Mouse (Mus musculus) brain, adult 2 months (tissue): ENCODE results near the gene Eif3g.

Experiments used
- DNase-seq: peaks from one replicate; pipeline ENCODE4 v3.0.0; 2011; ENCODE audit warnings: low read depth, low spot score

Eif3g gene

DNA sequence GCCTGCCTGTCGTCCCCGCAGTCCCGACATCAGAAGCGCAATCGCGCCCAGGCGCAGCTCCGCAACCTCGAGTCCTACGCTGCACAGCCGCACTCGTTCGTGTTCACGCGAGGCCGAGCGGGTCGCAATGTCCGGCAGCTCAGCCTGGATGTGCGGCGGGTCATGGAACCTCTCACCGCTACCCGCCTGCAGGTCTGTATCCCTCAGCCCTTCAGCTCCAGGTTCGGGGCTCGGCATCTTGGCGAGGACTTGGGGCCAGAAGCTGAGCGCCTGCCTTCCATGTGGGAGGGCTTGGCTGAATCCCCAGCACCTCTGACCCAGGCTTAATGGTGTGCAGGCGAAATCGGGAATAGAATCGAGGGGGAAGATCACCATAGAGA is 10.0 kb downstream of the Eif3g start:
- no peak for DNase-seq

DNA sequence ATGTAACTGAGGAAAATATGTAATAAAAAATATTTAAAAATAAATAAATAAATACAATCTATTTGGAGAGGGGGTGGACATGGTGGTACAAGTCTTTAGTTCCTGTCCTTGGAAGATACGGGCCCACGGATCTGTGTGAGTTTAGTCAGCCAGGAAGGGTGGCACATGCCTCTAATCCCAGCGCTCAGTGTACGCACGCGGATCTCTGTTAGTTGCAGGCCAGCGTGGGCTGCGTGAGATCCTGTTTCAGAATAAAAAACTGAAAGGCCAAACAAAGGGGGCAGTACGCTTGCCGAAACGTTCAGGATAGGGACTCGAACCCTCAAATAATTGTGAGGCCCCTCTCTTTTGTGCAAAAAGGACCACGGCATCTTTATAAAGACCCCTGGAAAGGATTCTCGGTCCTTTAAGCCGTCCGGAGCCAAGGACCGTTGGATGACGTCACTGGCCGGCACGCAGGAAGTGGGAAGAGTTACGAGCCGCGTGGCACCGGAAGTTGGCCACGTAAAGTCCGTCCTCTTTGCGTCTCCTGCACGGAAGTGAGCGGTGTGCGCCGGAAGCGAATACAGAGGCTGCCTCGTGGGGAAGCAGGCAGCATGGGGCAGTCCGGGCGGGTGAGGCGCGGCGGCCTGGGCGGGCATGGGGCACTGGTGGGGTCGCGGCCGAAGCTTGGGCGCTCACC is 10.6 kb downstream of the Eif3g start, which contains the start of gene Ppan:
Gene Ppan (plus strand): TSS at position 472 of the 682 bp plus-strand sequence.
- peak; percentile 99 for DNase-seq

DNA sequence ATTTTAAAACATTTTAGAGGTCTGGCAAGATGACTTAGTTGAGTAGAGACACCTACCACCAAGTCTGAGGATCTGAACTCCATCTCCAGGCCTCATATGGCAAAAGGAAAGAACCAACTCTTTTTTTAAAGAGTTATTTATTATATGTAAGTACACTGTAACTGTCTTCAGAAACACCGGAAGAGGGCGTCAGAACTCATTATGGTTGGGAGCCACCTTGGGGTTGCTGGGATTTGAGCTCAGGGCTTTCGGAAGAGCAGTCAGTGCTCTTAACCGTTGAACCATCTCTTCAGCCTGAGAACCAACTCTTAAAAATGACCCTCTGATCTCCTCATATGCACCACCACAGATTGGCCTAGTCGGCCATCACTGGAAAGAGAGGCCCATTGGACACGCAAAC is 11.2 kb downstream of the Eif3g start:
- DNase-seq = no peak

DNA sequence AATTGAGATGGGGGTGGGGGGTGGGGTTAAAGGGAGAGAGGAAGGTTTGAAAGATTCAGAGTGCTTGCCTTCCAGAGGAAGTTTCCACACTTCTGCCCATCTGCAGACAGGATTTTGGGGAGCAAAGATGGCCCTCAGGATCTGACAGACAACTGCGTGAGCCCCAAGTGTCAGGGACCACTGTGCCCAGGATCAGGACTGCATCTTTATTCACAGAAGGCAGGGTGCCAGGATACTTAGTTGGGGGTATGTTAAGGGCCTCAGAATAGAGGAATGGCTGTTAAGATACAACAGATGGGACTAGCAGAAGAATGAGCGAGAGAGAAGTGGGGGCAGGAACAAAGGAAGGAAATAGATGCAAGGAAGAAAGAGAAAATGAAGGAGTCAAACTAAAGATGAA is 11.9 kb downstream of the Eif3g start:
- no peak for DNase-seq

DNA sequence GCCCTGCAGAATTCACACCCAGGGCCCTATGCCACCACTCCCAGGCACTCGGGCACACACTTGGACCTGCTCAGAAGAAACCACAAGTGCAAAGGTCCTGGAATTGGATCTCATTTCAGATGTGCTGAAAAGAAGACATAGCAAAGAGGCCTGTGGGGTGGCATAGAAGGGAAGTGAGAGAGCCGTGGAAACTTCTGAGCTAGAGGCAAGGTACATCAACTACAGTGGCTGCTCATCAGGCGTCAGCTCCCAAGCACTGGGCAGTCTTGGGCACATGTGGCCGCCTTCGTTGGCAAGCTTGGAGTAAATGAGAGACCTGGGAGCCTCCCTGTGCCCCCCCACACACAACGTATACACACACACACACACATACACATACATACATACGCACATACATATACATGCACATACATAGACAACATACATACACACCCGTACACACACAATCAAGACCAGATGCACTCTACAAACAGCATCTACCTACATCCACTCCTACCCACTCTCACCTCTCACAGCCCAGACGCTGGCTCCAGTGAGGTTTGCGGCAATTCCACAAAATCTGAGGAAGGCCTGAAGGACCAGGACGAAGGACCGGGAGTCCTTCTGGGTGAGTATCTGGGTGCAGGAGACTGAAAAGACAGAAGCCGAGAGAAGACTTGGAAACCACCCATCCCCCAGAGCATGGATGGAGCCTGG is 19.2 kb downstream of the Eif3g start, which contains the start of gene Angptl6:
Gene Angptl6 (minus strand): TSS at position 631 of the 696 bp plus-strand sequence.
- no peak for DNase-seq

DNA sequence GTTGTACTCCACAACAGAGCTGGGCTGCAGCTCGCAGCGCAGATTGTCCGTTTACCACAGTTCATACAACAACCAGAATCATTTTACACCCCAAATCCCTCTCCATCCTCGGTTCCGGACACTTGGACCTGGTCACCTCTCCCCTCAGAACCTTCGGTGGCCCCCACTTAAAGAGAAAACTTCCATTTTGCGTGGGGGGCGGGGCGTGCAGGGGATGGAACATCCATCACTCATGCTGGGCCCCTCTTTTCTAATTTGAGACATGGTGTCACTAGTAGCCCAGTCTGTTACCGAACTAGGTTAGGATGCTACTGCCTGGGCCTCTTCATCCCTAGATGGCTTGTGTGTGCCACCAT is 19.7 kb downstream of the Eif3g start:
- DNase-seq = no peak

DNA sequence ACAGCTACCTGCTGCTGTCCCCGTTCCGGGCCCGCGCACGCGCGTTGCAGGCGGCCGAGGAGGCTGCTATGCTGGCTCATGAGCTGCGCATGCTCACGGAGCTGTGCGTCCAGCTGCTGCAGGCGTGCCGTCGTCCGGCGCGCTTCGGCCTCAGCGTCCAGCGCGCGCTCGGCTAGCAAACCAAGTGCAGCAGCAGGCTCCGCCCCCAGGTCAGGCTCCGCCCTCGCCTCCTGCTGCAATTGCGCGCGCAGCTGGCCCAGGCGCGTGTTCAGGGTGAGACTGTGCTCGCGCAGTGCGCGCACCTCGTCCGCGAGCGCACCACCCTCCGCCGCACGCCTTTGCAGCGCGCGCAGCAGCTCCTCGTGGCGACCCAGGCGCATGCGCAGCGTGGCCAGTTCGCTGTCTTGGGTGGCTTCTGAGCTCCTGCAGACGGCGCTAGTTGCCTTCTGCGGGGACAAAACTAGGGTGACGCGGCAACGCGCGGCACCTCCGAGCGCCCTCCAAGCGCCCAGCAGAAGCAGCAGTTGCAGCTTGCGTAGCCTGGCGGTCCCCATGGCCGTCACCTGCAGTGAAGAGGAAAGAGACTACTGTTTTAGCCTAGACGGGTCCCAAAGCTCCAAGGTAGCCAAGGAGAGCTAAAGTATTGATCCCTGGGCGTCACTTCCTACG is 20.2 kb downstream of the Eif3g start:
- DNase-seq = peak; percentile 100

DNA sequence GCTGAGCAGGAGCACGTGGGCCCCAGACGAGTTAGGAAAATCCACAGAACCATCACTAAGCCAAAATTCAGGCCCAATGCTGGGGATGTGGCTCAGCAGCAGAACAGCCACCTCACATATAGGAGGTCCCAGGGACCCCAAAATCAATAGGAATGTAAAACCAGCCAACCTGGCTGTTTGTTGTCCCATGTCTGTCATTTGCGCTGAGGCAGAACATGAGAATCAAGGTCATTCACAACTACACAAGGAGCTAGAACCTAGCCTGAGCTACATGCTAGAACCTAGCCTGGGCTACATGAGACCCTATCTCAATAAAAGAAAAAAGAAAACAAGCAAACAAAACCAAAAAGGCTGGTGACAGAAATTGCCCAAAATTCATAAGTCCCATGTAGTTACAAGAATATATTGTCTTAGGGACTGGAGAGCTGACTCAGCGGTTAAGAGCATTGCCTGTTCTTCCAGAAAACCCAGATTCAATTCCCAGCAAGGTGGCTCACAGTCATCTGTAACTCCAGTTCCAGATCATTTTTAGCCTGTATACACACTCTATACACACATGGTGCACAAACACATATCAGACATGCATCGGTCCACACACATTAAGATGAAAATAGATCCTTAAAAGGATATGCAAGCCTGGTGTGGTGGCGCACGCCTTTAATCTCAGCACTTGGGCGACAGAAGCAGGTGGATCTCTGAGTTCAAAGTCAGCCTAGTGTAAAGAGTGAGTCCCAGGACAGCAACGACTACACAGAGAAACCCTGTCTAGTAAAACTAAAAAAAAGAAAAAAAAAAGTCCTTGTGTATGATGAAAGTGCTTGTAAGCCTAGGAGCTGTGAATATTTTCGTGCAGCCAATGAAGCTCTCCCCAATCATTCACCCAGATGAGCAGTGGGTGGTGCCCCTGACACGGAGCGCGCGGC is 21.0 kb downstream of the Eif3g start:
- no peak for DNase-seq

DNA sequence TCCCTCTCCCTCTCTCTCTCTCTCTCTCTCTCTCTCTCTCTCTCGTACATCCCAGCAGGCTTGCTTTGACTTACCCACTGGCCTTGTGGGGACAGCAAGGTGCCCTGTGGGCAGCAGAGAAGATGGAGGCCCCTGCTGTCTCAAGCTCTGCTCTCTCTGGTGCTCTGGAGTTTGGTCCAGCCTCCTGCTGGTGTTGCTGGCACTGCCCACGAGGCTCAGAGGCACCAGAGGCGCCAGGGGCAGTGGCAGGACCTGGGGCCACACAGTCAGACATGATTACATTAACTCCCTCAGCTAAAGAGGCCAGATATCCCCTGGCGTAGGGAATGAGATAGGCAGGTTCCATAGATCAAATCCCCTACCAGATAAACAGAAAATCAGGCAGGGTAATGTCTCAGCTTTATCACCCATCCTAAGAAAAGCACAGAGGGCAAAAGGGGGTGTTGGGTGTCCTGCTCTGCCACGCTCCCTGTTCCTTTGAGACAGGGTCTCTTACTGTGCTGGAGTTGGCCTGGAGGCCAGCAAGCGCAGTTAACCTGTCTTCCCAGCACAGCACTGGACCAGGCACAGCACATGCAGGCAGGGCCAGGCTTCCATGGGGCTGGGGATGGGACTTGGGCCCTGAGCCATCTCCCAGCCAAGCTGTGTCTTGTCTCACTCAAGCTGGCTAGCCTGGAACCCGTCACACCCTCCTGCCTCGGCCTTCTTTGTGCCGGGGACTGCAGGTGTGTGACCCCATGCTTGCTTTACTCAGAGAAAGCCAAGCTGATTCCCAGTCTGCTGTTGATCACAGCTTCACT is 21.9 kb downstream of the Eif3g start:
- no peak for DNase-seq

DNA sequence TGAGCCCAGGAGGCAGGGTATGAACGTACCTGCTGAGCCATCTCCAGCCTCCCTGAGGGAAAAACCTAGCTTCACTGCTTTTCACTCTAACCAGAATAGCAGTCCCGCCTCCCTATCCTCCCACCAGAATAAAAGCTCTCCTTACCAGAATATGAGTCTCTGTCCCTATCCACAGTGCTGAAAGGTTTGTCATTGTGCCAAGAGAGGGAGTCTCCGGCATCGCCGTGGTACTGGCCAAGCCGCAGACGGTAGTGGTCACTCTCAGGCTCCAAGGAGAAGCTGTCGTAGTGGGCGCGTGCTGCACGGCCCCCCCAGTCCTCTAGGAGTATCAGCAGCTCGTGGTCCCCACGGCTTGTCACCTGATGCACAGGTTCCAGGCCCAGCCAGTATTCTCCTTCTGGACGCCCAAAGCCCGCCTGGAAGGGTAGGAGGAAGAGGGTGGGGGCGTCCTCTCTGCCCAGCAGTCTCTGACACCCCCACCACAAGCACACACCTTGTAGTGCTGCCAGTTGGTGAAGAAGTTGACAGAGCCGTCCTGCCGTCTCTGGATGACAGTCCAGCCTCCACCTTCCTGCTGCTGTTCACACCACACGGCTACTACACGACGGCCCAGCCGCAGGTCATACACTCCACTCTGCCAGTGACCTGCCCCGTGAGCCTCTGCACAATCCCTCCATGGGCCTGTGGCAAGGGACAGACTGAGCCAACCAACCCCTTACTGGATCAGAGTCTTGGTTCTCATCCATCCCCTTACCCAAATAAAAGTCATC is 23.2 kb downstream of the Eif3g start:
- peak; percentile 70 for DNase-seq

DNA sequence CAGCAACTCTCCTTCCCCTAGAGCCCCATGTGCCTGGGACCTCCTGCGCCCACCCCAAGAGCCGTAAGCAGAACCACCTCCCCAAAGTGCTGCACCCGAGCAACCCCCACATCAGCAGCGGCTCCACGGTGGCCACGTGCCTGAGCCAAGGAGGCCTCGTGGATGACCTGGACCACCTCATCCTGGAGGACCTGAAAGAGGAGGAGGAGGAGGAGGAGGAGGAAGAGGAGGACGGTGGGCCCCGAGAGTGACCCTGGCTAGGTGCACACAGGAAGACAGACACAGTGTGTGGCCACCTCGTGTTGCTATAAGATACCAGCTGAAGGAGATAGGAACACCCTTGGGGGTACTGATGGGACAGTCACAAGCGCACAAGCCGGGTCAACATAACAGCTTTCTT is 24.9 kb downstream of the Eif3g start:
- no peak for DNase-seq

DNA sequence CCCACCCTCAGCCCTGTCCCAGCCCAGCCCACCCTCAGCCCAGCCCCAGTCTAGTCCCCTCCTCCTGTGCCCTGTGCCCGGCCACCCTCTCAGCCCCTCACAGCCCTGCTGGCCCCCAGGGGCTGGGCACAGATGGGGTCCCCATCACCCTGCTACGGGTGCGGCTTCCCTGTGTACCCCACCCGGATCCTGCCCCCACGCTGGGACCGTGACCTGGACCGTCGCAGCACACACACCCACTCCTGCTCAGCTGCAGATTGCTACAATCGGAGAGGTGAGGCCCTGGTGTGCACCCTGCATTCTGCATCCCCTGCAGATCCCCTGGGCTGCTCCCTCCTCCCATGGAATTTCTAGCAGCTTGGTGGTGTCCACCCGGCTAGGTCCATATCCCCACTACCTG is 25.4 kb downstream of the Eif3g start:
- no peak for DNase-seq

DNA sequence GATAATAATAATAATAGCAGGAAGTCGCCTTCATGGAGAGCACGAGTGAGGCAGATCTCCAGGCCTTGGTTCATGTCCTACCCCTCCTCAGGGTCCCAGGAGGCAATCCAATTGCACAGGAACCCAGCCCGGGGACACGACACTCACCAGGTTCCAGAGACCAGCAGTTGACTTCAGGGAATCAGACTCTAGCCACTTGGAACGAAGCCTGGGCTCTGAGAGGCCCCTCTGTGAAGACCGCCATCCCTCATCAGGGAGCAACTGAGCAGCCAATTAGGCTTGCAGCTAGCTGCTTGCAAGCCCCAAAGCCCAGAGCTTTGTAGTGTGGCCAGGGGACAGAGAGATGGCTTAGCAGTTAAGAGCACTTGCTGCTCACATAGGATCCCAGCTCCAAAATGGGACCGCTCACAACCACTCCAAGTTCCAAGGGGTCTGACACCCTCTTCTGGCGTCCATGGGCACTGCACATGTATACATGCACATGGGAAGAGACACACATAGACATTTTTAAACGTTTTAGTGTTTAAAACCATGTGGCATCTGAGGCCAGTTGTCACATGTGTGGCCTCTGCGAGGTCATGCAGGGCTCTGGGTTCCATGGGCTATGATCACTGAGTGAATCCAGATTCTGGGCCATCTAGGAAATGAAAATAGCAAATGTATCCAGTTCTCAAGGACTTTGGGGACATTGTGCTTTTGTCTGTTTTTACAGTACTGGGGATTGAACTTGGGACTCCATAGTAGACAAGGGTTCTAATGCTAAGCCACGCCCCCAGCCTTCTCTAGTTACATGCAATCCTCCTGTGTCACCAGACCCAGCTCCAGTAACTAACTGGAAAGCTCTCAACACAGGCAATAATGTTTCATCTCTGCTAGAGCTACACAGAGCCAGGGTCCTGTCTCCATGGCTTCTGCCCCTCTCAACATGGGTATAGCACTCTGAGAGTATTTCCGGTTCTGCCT is 27.9 kb downstream of the Eif3g start:
- DNase-seq = no peak

DNA sequence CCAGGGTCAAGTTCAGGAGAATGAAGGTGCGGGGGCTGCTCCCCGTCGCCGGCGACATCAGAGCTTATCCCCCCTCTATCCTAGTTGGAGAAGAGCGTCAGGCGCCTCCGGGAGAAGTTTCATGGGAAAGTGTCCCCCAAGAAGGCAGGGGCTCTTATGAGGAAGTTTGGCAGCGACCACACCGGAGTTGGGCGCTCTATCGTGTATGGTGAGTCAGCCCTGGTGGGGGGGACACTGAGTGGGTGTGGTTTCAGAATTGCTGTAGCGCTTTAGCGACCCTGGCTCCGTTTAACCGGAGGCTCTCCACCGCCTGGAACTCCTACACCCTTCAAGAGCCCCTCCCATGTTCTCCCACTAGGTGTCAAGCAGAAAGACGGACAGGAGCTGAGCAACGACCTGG is 29.2 kb downstream of the Eif3g start:
- peak; percentile 50 for DNase-seq

DNA sequence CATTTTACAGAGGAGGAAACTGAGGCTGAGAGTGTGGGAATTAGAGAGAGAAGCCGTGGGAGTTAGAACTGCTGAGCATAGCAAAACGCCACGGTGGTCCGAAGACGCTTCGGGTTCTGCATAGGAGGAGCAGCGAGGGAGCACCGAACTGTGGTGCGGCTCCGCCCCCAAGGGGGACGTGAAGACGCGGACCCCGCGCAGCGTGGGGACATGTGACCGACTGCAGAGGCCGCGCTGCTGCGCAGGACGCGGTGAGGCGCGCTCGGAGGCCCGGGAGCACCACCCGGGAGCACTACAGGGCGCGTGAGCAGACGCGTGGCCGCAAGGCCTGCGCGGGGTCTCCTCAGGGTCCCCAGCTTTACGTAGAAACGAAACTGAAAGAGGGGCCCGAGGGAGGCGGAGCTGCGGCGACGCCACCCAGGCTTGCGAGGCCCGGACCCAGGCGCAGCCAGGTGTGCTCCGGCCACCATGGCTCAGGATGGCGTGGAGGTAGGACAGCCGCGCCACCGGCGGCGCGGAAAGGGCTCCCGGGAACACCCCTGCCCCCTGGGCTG is 29.9 kb downstream of the Eif3g start, which contains the start of gene A230050P20Rik:
Gene A230050P20Rik (plus strand): TSS at position 195 of the 554 bp plus-strand sequence.
- peak; percentile 94 for DNase-seq

DNA sequence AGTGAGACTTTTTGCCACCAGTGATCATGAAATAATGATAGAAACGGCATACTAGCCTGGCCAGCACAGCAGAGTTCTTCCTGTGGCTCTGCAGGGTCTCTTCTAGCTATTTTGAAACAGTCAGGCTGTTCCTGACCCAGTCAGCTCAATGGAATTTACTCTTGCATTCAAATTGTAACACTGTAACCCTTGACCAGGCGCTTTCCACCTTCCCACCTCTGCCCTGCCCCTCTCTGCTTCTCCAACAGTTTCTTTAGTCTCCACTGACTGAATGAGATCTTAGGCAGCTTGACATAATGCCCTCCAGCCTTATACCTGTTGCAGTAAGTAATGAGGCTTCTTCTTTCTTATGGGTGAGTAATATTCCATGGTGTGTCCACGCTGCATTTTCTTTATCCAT is 31.5 kb downstream of the Eif3g start:
- DNase-seq = no peak

DNA sequence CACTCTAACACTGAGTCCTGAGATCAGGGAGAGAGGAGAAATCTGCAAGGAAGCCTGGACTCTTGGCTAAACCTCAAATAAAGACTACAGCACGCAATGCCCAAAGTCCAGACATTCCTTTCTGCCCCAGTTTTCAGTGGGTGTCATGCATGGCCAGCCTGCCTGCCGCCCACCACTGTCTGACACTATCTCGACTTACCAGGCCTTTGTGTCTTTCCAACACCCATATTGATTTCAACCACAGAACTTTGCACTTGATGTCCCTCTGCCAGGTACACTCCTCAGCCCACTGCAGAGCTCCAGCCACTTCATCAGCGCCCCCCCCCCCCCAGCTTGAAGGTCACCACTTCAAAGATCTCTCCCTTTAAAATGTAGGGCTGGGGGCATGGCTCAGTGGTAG is 36.2 kb downstream of the Eif3g start:
- DNase-seq = no peak

DNA sequence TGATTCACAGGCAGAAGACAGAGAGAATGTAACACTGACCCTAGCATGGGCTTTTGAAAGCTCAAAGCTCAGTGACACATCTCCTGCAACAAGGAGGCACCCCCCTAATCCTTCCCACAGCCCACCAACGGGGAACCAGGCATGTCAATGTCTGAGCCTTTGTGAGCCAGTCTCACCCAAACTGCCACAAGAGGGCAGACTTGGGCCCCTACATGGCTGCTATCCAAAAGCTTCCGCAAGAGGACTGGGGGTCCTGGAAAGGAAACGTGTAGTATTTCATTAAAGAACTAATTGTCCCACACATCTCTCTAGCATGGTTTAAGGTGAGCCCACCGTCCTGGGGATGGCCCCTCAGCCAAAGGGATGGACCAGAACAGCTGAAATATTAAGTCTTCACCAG is 36.6 kb downstream of the Eif3g start:
- DNase-seq = peak; percentile 50

DNA sequence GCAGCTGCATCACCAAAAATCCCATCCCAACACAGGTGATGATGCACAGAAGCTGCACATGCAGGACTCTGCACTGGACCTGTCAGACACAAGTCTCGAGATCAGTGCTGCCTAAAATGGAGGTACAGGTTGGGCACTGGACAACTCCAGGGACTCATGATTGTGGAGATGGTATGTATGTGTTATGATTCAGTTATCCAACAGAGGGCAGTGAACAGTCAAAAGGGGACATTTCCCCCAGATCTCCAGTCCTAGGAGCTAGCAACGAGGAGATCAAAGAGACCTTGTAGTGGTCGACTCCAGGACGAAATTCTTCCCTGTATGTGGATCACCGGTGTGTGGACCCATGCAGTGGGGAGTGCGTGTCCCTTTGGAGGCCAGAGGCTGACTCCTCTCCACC is 38.5 kb downstream of the Eif3g start:
- no peak for DNase-seq
